Mouse (Mus musculus): ENCODE data around the gene Zfp384. TPM values are rescaled to one million over a fixed set of nuclear protein-coding genes. Genes with fewer than 3 reads are reported as not detected.

Gene Zfp384
- total RNA-seq, 2 experiments from 2014 or later, result 25.8 to 54.1 TPM

GRCm38 (mm10) chr6:125073825-125074224 lies 64.9 kb downstream of the Zfp384 start:
- ATAC-seq (replicated peaks; ENCODE audit: low FRiP score, poor library complexity, severe bottlenecking), result no peak

DNA sequence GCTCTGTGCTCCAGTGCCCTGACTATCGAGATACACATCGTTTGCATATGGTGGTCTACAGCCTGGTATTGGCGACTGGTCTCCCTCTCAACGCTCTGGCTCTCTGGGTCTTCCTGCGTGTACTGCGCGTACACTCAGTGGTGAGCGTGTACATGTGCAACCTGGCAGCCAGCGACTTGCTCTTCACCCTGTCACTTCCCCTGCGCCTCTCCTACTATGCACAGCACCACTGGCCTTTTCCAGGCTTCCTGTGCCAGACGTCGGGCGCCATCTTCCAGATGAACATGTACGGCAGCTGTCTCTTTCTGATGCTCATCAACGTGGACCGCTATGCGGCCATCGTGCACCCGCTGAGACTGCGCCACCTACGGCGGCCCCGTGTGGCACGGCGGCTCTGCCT lies 72.4 kb downstream of the Zfp384 start:
- no peak for ATAC-seq (replicated peaks; ENCODE audit: low FRiP score, poor library complexity, severe bottlenecking)

DNA sequence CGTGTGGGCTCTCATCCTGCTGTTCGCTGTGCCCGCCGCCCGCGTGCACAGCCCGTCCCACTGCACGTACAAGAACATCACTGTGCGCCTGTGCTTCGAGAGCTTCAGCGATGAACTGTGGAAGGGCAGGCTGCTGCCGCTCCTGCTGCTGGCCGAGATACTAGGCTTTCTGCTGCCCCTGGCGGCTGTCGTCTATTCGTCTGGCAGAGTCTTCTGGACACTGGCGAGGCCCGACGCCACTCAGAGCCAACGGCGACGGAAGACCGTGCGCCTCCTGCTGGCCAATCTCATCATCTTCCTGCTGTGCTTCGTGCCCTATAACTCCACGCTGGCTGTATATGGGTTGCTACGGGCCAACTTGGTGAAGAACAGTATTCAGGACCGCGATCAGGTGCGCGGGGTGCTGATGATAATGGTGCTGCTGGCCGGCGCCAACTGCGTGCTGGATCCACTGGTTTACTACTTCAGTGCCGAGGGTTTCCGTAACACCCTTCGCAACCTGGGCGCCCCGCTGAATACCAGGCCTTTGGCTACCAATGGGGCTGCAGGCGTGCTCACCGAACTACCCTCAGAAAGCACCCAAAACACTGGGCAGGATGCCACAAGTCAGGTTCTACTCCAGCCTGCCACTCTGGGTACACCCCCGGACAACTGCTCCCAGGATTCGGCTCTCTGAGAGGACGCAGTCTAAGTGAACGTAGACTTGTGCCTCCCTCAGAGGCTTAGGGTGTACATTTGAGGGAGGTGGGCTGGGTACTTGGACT lies 73.0 kb downstream of the Zfp384 start:
- ATAC-seq (replicated peaks; ENCODE audit: low FRiP score, poor library complexity, severe bottlenecking), result no peak

DNA sequence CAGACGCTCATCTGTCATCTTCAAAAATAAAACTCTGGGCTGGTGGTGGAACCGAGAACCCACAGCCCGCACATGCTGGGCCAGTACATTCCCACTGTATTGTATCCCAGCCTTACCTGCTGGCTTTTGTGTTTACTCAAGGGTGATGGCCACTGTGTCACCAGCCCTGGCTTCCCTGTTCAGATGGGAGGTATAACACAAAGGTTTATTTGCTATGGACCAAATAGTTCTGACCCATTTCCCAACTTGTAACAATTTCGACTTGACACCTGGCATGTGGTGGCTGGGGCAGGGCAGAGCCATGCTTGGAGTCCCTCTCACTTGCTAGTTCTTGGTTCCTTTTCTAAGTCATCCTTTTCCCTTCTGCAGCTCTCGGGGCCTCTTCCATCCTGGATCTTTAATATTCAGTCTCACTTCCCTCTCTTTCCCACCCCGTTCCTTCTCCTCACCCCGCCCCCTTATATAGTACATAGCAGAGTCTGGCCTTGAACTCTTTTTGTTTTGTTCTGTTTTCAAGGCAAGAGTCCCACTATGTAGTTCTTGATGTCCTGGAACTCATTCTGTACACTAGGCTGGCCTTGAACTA lies 73.9 kb downstream of the Zfp384 start:
- no peak for ATAC-seq (replicated peaks; ENCODE audit: low FRiP score, poor library complexity, severe bottlenecking)

DNA sequence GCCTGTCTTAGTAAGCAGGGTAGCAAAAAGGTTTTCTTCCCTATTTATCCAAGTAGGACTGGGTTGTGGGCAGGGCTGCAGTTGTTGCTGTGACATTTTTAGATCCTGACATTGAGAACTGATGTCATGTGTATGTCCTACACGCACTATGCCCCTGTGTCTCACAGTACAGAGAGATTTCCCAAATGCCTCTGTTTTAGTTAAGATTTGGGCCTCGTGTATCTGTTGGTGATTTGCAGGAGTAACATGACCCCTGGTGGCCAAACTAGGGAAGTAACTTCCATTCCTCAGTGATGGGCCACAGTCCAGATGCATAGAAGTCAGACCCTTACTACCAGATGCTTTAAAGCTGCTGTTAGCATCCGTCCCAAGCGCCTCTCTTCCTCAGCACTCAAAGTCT lies 75.5 kb downstream of the Zfp384 start:
- peak; percentile 63 for ATAC-seq (replicated peaks; ENCODE audit: low FRiP score, poor library complexity, severe bottlenecking)

Other genes starting within 250 kb of the Zfp384 start
- gene Eno2, start 239.5 kb upstream of the Zfp384 start, total RNA-seq (2015; ENCODE audit: low replicate concordance), result not detected in 2 replicates
- not detected in 2 replicates for gene Eno2, start 239.5 kb upstream of the Zfp384 start, total RNA-seq (2017; ENCODE audit: low replicate concordance)
- gene Lrrc23, start 229.4 kb upstream of the Zfp384 start, total RNA-seq (2015; ENCODE audit: low replicate concordance), result not detected in 2 replicates
- not detected in 2 replicates for gene Lrrc23, start 229.4 kb upstream of the Zfp384 start, total RNA-seq (2017; ENCODE audit: low replicate concordance)
- gene Spsb2, start 200.5 kb upstream of the Zfp384 start, total RNA-seq (2015; ENCODE audit: low replicate concordance), result 3.4 and 9.7 TPM in 2 replicates
- 7.6 and 8.2 TPM in 2 replicates for gene Spsb2, start 200.5 kb upstream of the Zfp384 start, total RNA-seq (2017; ENCODE audit: low replicate concordance)
- gene Tpi1, start 194.8 kb upstream of the Zfp384 start, total RNA-seq (2015; ENCODE audit: low replicate concordance), result 19.1 and 64.1 TPM in 2 replicates
- 17.7 and 17.9 TPM in 2 replicates for gene Tpi1, start 194.8 kb upstream of the Zfp384 start, total RNA-seq (2017; ENCODE audit: low replicate concordance)
- 35.6 and 60.5 TPM in 2 replicates for gene Usp5, start 179.7 kb upstream of the Zfp384 start, total RNA-seq (2015; ENCODE audit: low replicate concordance)
- 41.2 and 53.1 TPM in 2 replicates for gene Usp5, start 179.7 kb upstream of the Zfp384 start, total RNA-seq (2017; ENCODE audit: low replicate concordance)
- gene Cdca3, start 179.6 kb upstream of the Zfp384 start, total RNA-seq (2015; ENCODE audit: low replicate concordance), result 529 and 565 TPM in 2 replicates
- 409 and 459 TPM in 2 replicates for gene Cdca3, start 179.6 kb upstream of the Zfp384 start, total RNA-seq (2017; ENCODE audit: low replicate concordance)
- not detected in 2 replicates for gene Gnb3, start 168.9 kb upstream of the Zfp384 start, total RNA-seq (2015; ENCODE audit: low replicate concordance)
- not detected in 2 replicates for gene Gnb3, start 168.9 kb upstream of the Zfp384 start, total RNA-seq (2017; ENCODE audit: low replicate concordance)
- 1.1 and 2.5 TPM in 2 replicates for gene P3h3, start 151.4 kb upstream of the Zfp384 start, total RNA-seq (2015; ENCODE audit: low replicate concordance)
- gene P3h3, start 151.4 kb upstream of the Zfp384 start, total RNA-seq (2017; ENCODE audit: low replicate concordance), result 0.83 and 3.0 TPM in 2 replicates
- not detected in 2 replicates for gene Gpr162, start 145.2 kb upstream of the Zfp384 start, total RNA-seq (2015; ENCODE audit: low replicate concordance)
- not detected in 2 replicates for gene Gpr162, start 145.2 kb upstream of the Zfp384 start, total RNA-seq (2017; ENCODE audit: low replicate concordance)
- 4.3 and 12.2 TPM in 2 replicates for gene Cd4, start 120.9 kb upstream of the Zfp384 start, total RNA-seq (2015; ENCODE audit: low replicate concordance)
- gene Cd4, start 120.9 kb upstream of the Zfp384 start, total RNA-seq (2017; ENCODE audit: low replicate concordance), result 5.0 and 6.8 TPM in 2 replicates
- gene Lag3, start 97.4 kb upstream of the Zfp384 start, total RNA-seq (2015; ENCODE audit: low replicate concordance), result 1.8 TPM in 1 of 2 replicates, not detected in the other
- 0.90 TPM in 1 of 2 replicates, not detected in the other for gene Lag3, start 97.4 kb upstream of the Zfp384 start, total RNA-seq (2017; ENCODE audit: low replicate concordance)
- gene Ptms, start 89.0 kb upstream of the Zfp384 start, total RNA-seq (2015; ENCODE audit: low replicate concordance), result 15.5 and 20.5 TPM in 2 replicates
- 7.9 and 18.6 TPM in 2 replicates for gene Ptms, start 89.0 kb upstream of the Zfp384 start, total RNA-seq (2017; ENCODE audit: low replicate concordance)
- gene Mlf2, start 77.8 kb upstream of the Zfp384 start, total RNA-seq (2015; ENCODE audit: low replicate concordance), result 44.0 and 45.3 TPM in 2 replicates
- gene Mlf2, start 77.8 kb upstream of the Zfp384 start, total RNA-seq (2017; ENCODE audit: low replicate concordance), result 18.5 and 42.2 TPM in 2 replicates
- gene Cops7a, start 43.6 kb upstream of the Zfp384 start, total RNA-seq (2015; ENCODE audit: low replicate concordance), result 14.3 and 17.3 TPM in 2 replicates
- gene Cops7a, start 43.6 kb upstream of the Zfp384 start, total RNA-seq (2017; ENCODE audit: low replicate concordance), result 4.1 and 4.9 TPM in 2 replicates
- not detected in 2 replicates for gene Pianp, start 12.5 kb upstream of the Zfp384 start, total RNA-seq (2015; ENCODE audit: low replicate concordance)
- not detected in 2 replicates for gene Pianp, start 12.5 kb upstream of the Zfp384 start, total RNA-seq (2017; ENCODE audit: low replicate concordance)
- gene Ing4, start 30.6 kb downstream of the Zfp384 start, total RNA-seq (2015; ENCODE audit: low replicate concordance), result 5.0 and 5.4 TPM in 2 replicates
- gene Ing4, start 30.6 kb downstream of the Zfp384 start, total RNA-seq (2017; ENCODE audit: low replicate concordance), result 59.6 and 60.0 TPM in 2 replicates
- 4.3 and 9.6 TPM in 2 replicates for gene Acrbp, start 40.5 kb downstream of the Zfp384 start, total RNA-seq (2015; ENCODE audit: low replicate concordance)
- 0.68 and 9.4 TPM in 2 replicates for gene Acrbp, start 40.5 kb downstream of the Zfp384 start, total RNA-seq (2017; ENCODE audit: low replicate concordance)
- 3.6 and 10.9 TPM in 2 replicates for gene Lpar5, start 58.8 kb downstream of the Zfp384 start, total RNA-seq (2015; ENCODE audit: low replicate concordance)
- not detected in 2 replicates for gene Lpar5, start 58.8 kb downstream of the Zfp384 start, total RNA-seq (2017; ENCODE audit: low replicate concordance)
- 49.0 and 64.2 TPM in 2 replicates for gene Chd4, start 86.8 kb downstream of the Zfp384 start, total RNA-seq (2015; ENCODE audit: low replicate concordance)
- 176 and 220 TPM in 2 replicates for gene Chd4, start 86.8 kb downstream of the Zfp384 start, total RNA-seq (2017; ENCODE audit: low replicate concordance)
- 6.7 and 17.3 TPM in 2 replicates for gene Nop2, start 122.8 kb downstream of the Zfp384 start, total RNA-seq (2015; ENCODE audit: low replicate concordance)
- gene Nop2, start 122.8 kb downstream of the Zfp384 start, total RNA-seq (2017; ENCODE audit: low replicate concordance), result 5.7 and 8.9 TPM in 2 replicates
- gene Iffo1, start 136.1 kb downstream of the Zfp384 start, total RNA-seq (2015; ENCODE audit: low replicate concordance), result 5.9 and 11.5 TPM in 2 replicates
- 9.7 and 15.7 TPM in 2 replicates for gene Iffo1, start 136.1 kb downstream of the Zfp384 start, total RNA-seq (2017; ENCODE audit: low replicate concordance)
- gene Gapdh, start 157.3 kb downstream of the Zfp384 start, total RNA-seq (2015; ENCODE audit: low replicate concordance), result 683 and 752 TPM in 2 replicates
- 153 and 228 TPM in 2 replicates for gene Gapdh, start 157.3 kb downstream of the Zfp384 start, total RNA-seq (2017; ENCODE audit: low replicate concordance)
- 953 and 1,019 TPM in 2 replicates for gene Ncapd2, start 182.6 kb downstream of the Zfp384 start, total RNA-seq (2015; ENCODE audit: low replicate concordance)
- gene Ncapd2, start 182.6 kb downstream of the Zfp384 start, total RNA-seq (2017; ENCODE audit: low replicate concordance), result 924 and 1,011 TPM in 2 replicates
- gene Mrpl51, start 182.7 kb downstream of the Zfp384 start, total RNA-seq (2015; ENCODE audit: low replicate concordance), result 63.3 and 85.8 TPM in 2 replicates
- gene Mrpl51, start 182.7 kb downstream of the Zfp384 start, total RNA-seq (2017; ENCODE audit: low replicate concordance), result 64.1 and 65.3 TPM in 2 replicates
- gene Vamp1, start 206.4 kb downstream of the Zfp384 start, total RNA-seq (2015; ENCODE audit: low replicate concordance), result 4.7 and 6.7 TPM in 2 replicates
- gene Vamp1, start 206.4 kb downstream of the Zfp384 start, total RNA-seq (2017; ENCODE audit: low replicate concordance), result 2.0 and 10.0 TPM in 2 replicates
- gene Tapbpl, start 222.7 kb downstream of the Zfp384 start, total RNA-seq (2015; ENCODE audit: low replicate concordance), result 0.84 and 1.8 TPM in 2 replicates
- gene Tapbpl, start 222.7 kb downstream of the Zfp384 start, total RNA-seq (2017; ENCODE audit: low replicate concordance), result 6.7 and 6.8 TPM in 2 replicates
- 5.0 and 7.5 TPM in 2 replicates for gene Cd27, start 227.9 kb downstream of the Zfp384 start, total RNA-seq (2015; ENCODE audit: low replicate concordance)
- 0.51 and 1.2 TPM in 2 replicates for gene Cd27, start 227.9 kb downstream of the Zfp384 start, total RNA-seq (2017; ENCODE audit: low replicate concordance)

Data from erythroid progenitor cell, adult 5-6 weeks (primary cell).